Mouse (Mus musculus) right cerebral cortex, adult 2 months (tissue): ENCODE data around the gene Ace.
A peak's percentile ranks its signal among the peaks of the same experiment; 100 is the strongest.

ENCODE experiments used
- DNase-seq, 2 experiments: peaks; one replicate each; pipeline ENCODE4 v3.0.0; 2021 to 2022; ENCODE audit warnings: low spot score in 2 of 2

Ace gene

DNA sequence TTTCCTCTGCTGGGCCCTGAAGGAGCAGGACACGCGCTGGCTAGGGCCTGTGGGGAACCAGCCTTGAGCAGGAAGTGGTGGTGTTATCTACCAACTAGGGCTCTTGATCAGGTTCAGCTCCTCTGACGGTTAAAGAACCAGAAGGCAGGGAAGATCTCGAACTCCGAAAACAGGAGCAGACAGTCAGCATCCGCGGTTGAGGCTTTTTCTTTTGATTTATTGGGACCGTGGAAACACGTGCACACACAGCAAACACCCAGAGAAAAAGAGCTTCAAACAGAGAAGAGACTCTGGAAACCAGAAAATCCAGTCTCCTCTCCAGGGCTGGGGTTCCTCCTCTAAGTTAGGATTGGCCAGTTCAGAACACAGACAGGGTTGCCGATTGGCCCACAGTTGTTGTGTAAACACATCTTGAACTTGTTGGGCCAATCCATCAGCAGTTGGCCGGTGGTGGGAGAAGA, 21.0 kb upstream of the Ace start:
- DNase-seq = no peak

DNA sequence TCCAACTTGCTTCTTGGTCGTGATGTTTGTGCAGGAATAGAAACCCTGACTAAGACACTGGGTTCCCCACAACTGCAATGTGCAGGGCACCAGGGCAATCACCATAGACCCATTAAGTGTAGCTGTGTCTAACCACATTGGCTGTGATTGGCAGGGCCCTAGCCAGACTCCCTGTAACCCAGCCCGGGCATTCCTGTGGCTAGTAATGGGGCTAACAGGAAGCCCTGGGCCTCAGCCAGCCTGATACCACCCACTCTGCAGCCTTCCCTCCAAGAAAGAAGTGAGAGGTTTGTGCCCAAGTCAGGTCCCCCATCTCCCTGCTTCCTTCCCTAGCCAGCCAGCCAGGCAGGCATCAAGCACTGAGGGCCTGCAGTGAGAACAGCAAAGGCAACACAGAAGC, 19.5 kb upstream of the Ace start:
- no peak for DNase-seq

DNA sequence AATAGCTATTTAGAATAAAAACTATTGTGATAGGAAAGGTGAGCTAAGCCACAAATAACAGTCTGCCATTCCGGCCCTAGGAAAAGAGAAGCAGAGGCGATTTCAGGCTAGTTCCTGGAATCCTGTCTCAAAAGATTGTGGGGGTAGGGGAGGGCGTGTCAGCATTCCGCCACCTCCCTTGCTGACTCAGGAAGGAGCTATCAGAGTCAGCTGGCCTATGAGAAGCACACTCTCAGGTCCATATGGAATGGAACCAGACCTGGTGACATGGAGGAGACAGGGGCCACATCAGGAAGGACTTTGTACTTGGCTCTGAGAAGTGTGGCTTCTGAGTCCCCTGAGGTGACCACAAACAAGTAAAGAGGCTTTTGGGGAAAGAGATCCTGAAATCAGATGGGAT, 17.2 kb upstream of the Ace start:
- no peak for DNase-seq

DNA sequence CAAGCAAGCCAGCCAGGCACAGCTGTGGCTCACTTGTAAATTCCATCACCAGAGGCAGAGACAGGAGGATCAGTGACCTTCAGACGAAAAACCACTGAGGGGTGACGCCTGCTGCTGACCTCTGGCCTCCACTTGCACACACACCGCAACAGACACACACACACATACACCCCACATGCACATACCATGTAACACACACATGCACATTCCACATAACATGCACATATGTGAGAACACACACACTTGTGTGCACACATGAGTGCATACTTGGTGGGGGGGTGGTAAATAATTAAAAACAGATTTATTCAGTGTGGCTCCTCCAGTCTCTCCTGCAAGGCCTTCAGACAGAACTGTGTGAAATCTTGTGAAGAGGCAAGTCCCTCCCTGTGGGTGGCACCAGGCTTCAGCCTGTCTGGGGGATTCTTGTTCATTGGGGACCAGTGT, 16.1 kb upstream of the Ace start:
- DNase-seq = no peak

DNA sequence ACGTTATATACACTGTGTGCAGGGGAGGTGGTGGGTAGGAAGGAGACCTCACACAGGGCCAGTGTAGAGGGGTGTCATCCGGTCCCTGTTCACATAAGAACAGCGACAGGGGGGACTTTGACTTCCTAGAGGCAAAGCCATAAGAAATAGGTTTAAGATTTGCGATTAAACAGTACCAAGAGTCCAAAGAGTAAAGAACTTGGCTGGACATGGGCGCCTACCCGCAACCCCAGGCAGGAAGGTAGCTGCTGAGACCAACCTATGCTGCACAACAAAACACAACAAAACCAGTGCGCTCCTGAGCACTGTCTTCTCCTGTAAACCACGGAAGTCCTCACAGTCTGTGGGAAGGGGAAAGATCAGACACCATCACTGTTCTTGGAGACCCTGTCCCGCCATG, 15.6 kb upstream of the Ace start:
- no peak for DNase-seq

DNA sequence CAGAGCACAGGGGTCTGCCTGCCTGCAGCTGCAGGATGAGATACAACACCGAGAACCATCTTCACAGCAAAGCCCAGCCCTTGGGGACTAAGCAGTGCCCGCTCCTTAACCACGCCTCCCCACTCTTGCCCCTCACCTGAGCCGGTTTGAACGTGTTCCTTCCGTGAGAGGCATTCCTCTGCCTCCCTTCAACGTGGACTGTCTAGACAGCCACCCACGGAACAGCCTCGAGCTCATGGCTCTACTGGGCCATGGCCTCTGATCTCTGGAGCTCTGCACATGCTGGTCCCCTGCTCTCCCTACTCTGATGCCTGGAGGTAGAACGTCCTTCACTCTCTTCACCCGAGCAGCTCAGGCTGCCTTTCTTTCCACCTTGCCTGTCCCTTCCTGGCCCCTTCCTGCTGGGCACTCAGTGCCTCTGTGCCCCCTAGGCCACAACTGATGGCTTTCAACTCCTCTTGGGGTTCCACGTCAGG, 14.8 kb upstream of the Ace start, which contains the start of gene Cyb561:
Gene Cyb561 (minus strand): TSS at position 426 of the 476 bp plus-strand sequence.
- DNase-seq = no peak

DNA sequence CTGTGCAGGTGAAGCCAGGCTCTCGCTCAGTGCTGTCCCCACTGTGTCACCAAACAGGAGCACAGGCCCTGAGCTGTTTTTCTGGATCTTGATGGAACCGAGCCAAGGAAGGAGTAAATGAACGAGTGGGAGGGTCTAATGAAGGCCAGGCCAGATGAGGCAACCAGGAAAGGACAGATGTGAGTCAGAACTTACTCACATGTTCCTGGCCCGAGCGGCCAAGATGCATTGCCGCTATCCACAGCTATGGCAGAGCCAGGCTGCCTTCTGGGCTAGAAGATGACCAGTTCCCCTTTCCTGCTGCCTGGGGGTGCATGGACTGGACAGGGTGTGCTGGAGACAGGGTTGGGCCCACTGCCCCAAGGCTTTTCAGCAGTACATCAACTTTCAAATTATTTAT, 14.3 kb upstream of the Ace start:
- no peak for DNase-seq

DNA sequence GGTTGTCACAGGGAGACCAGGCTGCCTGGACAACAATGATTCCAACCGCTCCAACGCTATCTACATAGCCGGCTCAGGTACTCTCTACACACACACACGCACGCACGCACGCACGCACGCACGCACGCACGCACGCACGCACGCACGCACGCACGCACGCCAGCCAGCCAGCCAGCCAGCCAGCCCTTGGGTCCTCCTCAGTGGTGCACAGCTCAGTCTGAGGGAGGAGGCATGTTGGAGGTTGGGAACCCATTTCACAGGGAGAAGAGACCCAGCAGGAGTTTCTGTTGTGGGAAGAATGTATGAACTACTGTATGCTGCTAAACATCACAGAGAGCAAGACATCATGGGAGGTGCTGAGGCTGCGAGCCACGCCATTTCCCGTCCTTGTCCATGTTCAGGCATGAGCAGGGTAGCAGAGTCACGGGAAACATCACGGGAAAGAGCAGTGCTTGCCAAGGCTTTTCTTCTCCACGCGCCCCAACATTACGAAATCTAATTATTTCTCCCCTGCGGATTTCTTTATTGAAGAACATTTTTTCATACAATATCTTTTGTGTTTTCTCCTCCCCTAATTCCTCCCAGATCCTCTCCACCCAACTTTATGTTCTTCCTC, 11.8 kb upstream of the Ace start:
- no peak for DNase-seq

DNA sequence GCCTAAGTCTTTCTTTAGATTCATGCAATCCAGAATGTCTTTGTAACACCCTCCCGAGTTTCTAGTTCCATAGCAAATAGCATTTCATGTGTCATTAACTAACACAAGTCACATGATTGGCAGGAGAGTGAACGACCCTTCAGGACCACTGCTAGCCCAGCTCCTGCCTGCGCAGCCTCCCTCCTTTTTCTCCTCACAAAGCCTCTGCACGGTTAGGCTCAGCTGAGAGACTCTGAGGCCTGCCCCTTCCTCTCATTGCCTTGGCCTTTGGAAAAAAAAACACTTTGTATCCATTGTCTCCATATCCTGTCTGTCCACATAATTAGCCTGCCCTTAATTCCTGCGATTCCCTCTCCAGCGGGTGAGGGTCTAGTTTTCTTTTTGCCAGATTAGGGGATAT, 10.2 kb upstream of the Ace start:
- DNase-seq = no peak

DNA sequence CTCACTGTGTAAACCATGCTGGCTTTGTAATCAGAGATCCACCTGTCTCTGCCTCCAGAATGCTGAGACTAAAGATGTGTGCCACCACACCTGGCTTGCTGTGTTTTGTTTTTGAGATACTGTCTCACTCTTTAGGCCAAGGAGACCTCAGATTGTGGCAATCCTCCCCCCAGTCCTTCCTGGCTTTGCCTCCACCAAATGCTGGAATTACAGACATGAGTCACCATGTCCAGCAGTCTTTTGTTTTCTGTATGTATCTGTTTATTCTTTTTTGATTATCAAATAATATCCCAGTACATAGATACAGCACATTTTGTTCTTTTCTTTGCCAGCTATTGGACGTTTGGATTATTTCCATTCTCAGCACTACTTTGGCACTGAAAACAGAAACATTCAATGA, 9.2 kb upstream of the Ace start:
- DNase-seq = no peak

DNA sequence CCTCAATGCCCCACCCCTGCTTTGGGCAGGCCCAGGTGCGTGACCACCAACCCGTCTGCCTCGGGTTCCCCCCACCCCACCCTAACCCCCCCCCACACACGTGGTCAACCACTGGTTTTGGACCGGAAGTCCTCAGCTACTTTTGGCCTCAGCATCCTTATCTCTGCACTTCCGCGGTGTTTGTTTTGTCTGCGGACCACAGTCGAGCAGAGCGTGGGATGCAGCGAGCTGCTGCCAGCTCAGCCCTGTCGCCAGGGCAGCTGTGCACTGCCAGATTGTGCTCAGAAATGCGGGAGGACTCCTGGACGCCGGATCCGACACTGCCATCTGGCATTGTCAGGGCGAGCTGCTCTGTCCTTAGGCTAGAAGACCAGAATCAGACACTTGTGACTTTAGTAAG, 8.4 kb upstream of the Ace start:
- peak; percentile 59 to 60 for DNase-seq

DNA sequence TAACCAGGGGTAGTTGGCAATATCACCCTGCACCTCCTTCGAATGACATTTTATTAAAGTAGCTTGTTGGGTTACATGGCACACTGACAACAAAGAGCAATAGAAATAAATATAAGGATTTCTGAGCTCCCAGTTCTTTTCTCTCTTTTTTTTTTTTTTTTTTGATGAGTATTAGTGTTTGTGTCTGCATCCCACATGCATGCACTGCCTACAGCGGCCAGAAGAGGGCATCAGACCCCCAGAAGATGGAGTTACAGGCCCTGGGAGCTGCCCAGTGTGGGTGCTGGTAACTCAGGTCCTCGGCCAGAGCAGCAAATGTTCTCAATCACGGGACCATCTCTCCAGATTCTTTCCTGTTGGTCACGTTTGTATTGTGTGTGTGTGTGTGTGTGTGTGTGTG, 3.1 kb upstream of the Ace start:
- DNase-seq = no peak

DNA sequence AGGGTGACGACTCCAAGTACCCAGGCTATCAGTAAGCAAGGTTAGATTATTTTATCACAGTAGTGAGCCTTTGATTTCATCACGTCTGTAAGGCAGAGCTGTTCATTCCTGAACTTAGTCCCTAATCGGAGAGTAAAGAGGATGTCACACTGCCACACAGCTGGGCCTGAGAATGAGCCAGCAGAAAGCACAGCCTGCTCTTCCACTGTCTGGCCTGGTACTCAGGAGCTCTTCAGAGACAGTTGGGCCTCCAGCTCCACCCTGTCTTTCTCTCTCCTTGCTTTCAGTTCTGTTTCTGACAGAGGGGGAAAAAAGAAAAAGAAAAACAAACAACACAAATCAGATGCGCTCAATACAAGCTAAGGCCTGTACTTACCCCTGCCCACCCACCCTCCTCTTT, 1.5 kb upstream of the Ace start:
- no peak for DNase-seq

DNA sequence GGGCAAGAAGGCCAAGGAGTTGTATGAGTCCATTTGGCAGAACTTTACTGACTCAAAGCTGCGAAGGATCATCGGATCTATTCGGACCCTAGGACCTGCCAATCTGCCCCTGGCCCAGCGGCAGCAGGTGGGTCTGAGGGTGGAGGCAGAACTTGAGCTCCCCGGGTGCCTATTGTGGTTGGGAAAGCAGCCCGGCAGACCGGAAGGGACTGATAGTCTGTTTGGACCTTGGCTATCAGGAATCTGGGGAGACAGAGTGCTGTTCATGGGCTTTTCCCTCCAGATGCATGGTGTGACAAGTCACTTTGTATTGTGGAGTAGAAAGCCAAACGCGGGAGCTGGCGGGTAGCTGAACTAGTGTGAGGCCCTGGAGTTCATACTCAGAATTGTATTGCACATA, 1.2 kb downstream of the Ace start:
- DNase-seq = no peak

DNA sequence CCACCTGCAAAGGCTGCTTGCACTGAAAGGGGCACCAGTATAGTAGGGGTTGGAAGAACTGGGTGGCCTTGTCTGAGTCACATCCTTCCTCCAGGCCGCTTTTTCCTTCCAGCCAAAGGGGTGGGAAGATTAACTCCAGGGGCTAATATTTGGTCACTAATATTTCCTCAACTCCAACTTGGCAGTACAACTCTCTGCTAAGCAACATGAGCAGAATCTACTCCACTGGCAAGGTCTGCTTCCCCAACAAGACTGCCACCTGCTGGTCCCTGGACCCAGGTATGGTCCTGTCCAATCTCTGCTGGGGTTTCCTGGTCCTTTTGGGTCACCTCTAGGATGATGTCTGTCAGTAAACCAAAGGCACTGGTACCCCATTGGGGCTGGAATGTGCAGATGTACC, 1.8 kb downstream of the Ace start:
- peak; percentile 22 to 40 for DNase-seq

DNA sequence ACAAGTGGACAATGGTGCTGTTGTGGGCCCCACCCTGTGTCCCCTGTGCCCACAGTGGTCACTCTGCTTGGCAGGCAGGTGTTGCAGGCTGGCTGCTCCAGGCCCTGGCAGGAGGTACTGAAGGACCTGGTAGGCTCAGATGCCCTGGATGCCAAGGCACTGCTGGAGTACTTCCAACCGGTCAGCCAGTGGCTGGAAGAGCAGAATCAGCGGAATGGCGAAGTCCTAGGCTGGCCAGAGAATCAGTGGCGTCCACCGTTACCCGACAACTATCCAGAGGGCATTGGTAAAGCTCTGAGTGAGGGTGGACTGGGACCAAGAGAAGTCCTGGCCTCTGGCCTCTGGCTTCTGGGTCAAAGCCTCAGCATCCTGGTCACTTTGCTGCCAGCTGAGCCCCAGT, 6.8 kb downstream of the Ace start:
- no peak for DNase-seq

DNA sequence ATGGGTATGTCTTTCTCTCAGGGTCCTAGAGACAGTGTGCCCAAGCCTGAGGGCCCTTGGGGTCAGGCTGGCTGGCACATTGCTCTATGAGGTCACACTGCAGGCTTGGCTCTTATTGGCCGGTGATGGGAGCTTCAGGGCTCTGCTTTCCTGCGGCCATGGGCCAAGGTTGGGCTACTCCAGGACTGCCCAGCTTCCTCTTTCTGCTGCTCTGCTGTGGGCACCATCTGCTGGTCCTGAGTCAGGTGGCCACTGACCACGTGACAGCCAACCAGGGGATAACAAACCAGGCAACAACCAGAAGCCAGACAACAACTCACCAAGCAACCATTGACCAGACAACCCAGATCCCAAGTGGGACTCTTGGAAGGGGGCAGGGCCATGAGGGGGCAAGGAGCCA, 7.3 kb downstream of the Ace start:
- DNase-seq = no peak

DNA sequence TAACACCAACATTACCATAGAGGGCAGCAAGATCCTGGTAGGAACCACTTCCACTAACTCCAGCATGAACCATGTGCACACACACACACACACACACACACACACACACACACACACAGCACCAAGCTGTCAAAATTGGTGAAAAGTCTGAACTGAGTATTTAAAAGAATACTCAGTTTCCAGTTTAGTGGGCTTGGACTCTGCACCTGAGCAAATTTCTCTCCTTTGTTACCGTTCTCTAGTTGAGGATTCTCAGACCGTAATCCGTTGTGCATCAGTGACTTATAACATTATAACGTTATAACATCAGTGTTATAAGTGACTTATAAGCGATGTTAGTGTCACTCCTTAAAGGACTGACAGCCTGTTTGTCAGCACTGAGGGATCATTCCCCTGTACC, 7.9 kb downstream of the Ace start:
- DNase-seq = no peak

DNA sequence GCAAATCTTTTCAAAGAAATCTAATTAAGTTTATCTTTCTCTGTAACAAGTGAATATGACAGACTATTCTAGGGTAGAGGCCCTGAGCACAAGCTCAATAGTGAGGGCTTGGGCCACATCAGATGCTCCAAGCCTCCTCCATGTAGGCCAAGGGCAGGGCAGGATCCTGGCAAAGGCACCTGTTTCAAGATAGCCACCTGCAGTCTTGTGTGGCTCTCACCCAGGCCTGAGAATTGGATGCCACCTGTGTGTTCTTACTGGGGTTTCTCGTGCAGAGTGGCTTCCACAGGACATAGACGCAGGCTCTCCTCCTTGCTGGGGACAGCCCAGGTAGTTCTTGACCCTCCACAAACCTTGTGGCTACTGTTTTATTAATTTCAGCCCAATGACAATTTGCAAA, 10.5 kb downstream of the Ace start:
- DNase-seq = no peak

DNA sequence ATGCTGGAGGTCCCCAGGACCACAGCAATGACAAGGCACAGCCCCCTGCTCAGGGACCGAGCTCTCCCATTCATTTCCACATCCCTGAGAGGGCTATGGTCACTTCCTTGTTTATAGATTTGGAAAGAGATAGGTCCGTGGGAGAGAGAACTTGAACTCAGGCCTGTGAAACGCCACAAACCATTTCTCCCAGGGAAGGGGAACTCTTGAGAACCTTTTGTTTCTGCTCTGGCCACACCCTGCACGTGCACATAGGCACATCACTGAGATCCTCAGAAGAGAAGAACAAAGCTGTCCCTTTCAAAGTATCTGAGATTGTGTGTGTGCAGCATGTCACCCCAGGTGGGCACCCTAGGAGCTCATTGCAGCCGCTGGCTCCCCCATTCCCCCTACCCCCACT, 10.9 kb downstream of the Ace start:
- DNase-seq = no peak

DNA sequence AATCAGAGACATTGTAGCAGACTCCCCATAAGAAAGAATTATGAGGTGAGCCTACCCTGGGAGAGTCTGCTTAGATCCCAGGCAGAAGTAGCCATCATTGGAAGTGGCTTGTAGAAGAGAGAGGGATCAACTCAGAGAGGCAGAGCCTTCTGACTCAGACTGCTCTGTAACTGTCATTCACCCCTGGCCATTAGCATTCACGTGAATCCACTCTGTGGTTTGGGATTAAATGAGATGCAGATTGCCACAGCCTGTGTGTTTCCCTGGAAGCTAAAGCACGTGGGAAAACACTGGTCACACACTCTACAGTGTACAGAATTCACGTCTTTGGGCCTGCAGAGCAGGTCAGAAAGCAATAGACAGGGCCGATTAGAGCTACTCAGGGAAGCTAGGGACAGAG, 16.7 kb downstream of the Ace start:
- no peak for DNase-seq

DNA sequence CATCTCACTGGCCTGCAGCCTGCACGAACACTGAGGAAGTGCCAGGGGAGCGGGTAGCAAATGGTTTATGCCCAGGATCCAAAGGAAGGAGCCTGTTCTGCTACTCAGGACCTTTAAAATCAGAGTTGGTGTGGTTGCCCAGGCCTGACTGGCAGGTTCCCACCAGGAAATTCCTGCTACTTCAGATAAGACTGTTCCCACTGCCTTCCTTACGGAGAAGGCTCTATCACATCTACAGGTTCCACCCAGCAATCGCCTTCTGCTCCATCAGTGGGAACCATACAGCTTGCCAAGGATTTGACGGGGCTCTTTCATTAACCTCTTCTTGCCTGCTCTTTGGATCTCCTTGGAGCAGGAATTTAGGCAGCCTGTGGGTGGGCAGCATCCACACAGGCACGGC, 19.7 kb downstream of the Ace start:
- DNase-seq = no peak

DNA sequence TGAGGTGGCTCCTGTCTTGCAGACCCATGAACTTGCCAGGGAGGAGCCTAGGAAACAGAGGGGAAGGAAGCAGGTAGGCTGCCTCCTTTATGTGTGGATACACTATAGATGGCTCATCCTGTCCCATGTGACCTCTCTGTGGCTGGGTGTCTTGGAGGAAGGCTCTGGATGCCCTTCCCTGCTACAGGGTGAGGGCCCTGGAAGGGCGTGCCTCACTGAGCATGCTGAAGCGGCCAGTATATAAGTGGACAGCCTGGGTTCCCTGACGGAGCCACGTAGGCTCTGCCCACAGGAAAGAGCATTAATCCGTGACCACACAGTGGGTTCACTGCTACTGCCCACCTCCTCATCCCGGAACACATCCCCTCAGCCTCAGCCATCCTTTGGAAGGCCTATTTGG, 21.7 kb downstream of the Ace start:
- no peak for DNase-seq

DNA sequence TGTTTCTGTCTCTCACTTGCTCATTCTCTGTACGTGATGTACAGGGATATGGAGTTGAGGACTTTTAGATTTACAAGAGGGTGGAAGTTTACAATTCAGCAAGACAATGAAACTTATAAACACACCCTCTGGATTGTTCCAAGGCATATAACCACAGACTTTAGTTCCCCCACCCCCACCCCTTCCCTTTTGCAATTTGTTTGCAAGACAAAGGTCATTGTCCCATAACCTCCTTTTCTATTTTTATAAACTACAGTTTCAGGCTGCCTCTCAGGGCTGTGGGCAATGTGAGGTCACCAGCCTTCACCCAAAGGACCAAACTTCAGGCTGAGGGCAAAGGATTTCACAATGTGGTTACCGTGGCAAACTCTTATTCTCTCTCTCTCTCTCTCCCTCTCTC, 22.5 kb downstream of the Ace start:
- DNase-seq = no peak
